Mouse (Mus musculus) G1E (cell line): ENCODE data around the gene Chd9. TPM values are rescaled to one million over a fixed set of nuclear protein-coding genes. Genes with fewer than 3 reads are reported as not detected.
A peak's percentile ranks its signal among the peaks of the same experiment; 100 is the strongest.

Experiments
- ATAC-seq: 2 replicates; pipeline ENCODE4 v1.8.0; 2016; ENCODE audit warnings: mild to moderate bottlenecking; ENCODE audit not compliant: insufficient number of reproducible peaks, poor library complexity, low FRiP score, severe bottlenecking; ENCODE audit errors: extremely low read depth
- DNase-seq: peaks from one replicate; pipeline ENCODE4 v3.0.0; 2012; ENCODE audit warnings: low spot score
- H3K27me3 ChIP-seq: 2 replicates; pipeline ENCODE4 v1.6.1; 2012; ENCODE audit warnings: mild to moderate bottlenecking, low read length, inconsistent platforms; ENCODE audit not compliant: insufficient read depth
- H3K36me3 ChIP-seq: replicated peaks from 2 replicates; pipeline ENCODE3; 2012; ENCODE audit warnings: mild to moderate bottlenecking, inconsistent platforms
- H3K4me1 ChIP-seq: 2 replicates; pipeline ENCODE4 v1.6.1; 2012; ENCODE audit warnings: low read depth, low read length, inconsistent platforms, mixed read lengths; ENCODE audit not compliant: insufficient read depth
- H3K4me3 ChIP-seq: 2 replicates; pipeline ENCODE4 v1.5.1; 2012; ENCODE audit warnings: low read depth, mild to moderate bottlenecking, inconsistent platforms, low read length, moderate library complexity, mixed read lengths
- H3K9me3 ChIP-seq: replicated peaks from 2 replicates; pipeline ENCODE4 v1.6.1; 2012; ENCODE audit warnings: inconsistent platforms
- CTCF ChIP-seq: IDR thresholded peaks from 2 replicates; pipeline ENCODE4 v1.5.1; 2012; ENCODE audit warnings: low read depth, low read length, inconsistent platforms, mixed read lengths
- GATA1 ChIP-seq: IDR thresholded peaks from 2 replicates; pipeline ENCODE4 v1.6.1; 2012; ENCODE audit warnings: borderline replicate concordance, low read length, inconsistent platforms, mixed read lengths
- GATA2 ChIP-seq: IDR thresholded peaks from 2 replicates; pipeline ENCODE4 v1.6.1; 2012; ENCODE audit warnings: low read depth, low read length, inconsistent platforms, borderline replicate concordance
- POLR2AphosphoS5 ChIP-seq: IDR thresholded peaks from 2 replicates; pipeline ENCODE4 v1.6.1; 2012; ENCODE audit warnings: low read depth, low read length, inconsistent platforms; ENCODE audit not compliant: insufficient replicate concordance
- TAL1 ChIP-seq: conservative IDR thresholded peaks from 2 replicates; pipeline ENCODE4 v1.6.1; 2012; ENCODE audit warnings: low read depth, low read length, inconsistent platforms, mixed read lengths
- polyA plus RNA-seq: library from polyadenylated mRNA; stranded (reverse); fragments of >175 nt; gene quantifications from 2 replicates; pipeline ENCODE4 v1.2.3, GENCODE M21; 2012
- total RNA-seq, 2 experiments: library from RNA; stranded (forward) in 1 of 2; stranded (reverse) in 1 of 2; fragments of 200-1000 nt in 1 of 2; fragments of >200 nt in 1 of 2; fragmentation: Nextera tagmentation in 1 of 2; gene quantifications; 2 replicates each; pipeline ENCODE4 v1.2.3; 2014 to 2017

The Chd9 gene
- total and polyA plus RNA-seq, 3 experiments: 2.0 to 85.3 (median 26.9) TPM

- Histone ChIP-seq H3K4me1 (peaks cover 21% of the 10 kb centered on the region), H3K36me3 (peaks cover 30% of the 10 kb centered on the region), H3K4me3 (no peak overlapping the region; the same call in 1 of the 2 replicates), H3K27me3 (no peaks in the 10 kb centered on the region), H3K9me3 (no peaks in the 10 kb centered on the region)
- ATAC-seq: no peak
- TF ChIP-seq GATA1 (no peak), GATA2 (no peak), POLR2AphosphoS5 (no peak), CTCF (no peak), TAL1 (no peak)
- DNase-seq: no peak
These were observed 231.8 kb downstream of the Chd9 start for GRCm38 (mm10) chr8:91059884-91060510.

- Histone ChIP-seq H3K9me3 (no peaks in the 10 kb centered on the region), H3K27me3 (no peaks in the 10 kb centered on the region), H3K36me3 (peaks cover 22% of the 10 kb centered on the region), H3K4me3 (peak overlapping the region; percentile 69), H3K4me1 (peaks cover 27% of the 10 kb centered on the region)
- ATAC-seq: peak; percentile 84
- DNase-seq: peak; percentile 45
- no peak for TF ChIP-seq CTCF
- peak; percentile 51 for TF ChIP-seq TAL1
These were observed 232.7 kb downstream of the Chd9 start for GRCm38 (mm10) chr8:91060555-91061471.

DNA sequence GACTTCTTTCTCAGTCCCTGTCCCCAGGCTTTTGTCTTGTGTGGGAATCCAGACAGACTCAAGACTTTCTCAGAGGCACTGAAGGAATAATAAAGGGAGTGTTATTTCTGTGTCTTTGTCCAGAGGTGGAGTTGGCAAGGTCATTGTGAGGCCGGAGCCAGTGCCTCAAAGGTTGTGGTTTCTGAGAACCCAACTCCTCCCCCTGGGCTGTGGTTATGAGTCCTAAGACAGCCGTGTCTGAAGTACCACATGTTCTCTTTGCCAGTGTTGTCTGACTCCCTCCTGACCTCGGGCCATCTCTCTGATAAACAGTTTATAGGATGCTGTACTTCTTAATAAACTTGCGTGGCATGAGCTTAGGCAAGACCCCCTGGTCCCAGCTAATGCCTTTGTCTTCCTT, 237.0 kb downstream of the Chd9 start:
- Histone ChIP-seq H3K9me3 (no peaks in the 10 kb centered on the region), H3K4me1 (peaks cover 35% of the 10 kb centered on the region), H3K36me3 (no peaks in the 10 kb centered on the region), H3K27me3 (no peaks in the 10 kb centered on the region), H3K4me3 (no peak overlapping the region)
- ATAC-seq (no peak), DNase-seq (no peak)
- TF ChIP-seq GATA2 (no peak), POLR2AphosphoS5 (no peak), GATA1 (no peak), TAL1 (no peak), CTCF (no peak)

- Histone ChIP-seq H3K27me3 (no peaks in the 10 kb centered on the region), H3K36me3 (peaks cover 28% of the 10 kb centered on the region), H3K4me3 (peak overlapping the region; percentile 97), H3K4me1 (peaks cover 45% of the 10 kb centered on the region), H3K9me3 (no peaks in the 10 kb centered on the region)
- ATAC-seq: 0 out of 2 replicates have a peak, but pooled peaks have one; percentile 6
- no peak for DNase-seq
- no peak for TF ChIP-seq CTCF
These were observed 241.3 kb downstream of the Chd9 start for GRCm38 (mm10) chr8:91069407-91069806.

GRCm38 (mm10) chr8:91069834-91070233, 241.7 kb downstream of the Chd9 start, which contains the start of gene Rbl2:
Gene Rbl2, plus strand, starts transcription at chr8:91070057.
- Histone ChIP-seq H3K4me3 (peak within 1 kb of the TSS; percentile 97), H3K4me1 (peaks cover 45% of the 10 kb centered on the region), H3K36me3 (peaks cover 32% of the 10 kb centered on the region), H3K9me3 (no peaks in the 10 kb centered on the region), H3K27me3 (no peaks in the 10 kb centered on the region)
- peak; percentile 77 for ATAC-seq
- peak; percentile 87 for DNase-seq
- TF ChIP-seq TAL1 (no peak), GATA2 (no peak), GATA1 (no peak), CTCF (no peak), POLR2AphosphoS5 (no peak)

- Histone ChIP-seq H3K9me3 (no peaks in the 10 kb centered on the region), H3K27me3 (no peaks in the 10 kb centered on the region), H3K4me1 (peaks cover 42% of the 10 kb centered on the region), H3K36me3 (peaks cover 34% of the 10 kb centered on the region), H3K4me3 (peak overlapping the region; percentile 97)
- ATAC-seq (peak; percentile 94), DNase-seq (peak; percentile 89)
- TF ChIP-seq CTCF (no peak), TAL1 (no peak), POLR2AphosphoS5 (no peak), GATA2 (no peak), GATA1 (no peak)
These were observed 242.2 kb downstream of the Chd9 start for GRCm38 (mm10) chr8:91070275-91070859.
